Mouse (Mus musculus) CD4-positive naive resting alpha-beta T cell, adult 57 days (primary cell): Measurements from ENCODE around the gene Rhox2e. TPM values are rescaled to one million over a fixed set of nuclear protein-coding genes. Genes with fewer than 3 reads are reported as not detected.

Experiments used
- total RNA-seq: library from RNA; stranded (reverse); gene quantifications from one replicate; pipeline ENCODE4 v1.2.4, GENCODE M21; 2023

Rhox2e gene
- not detected for total RNA-seq

GRCm38 (mm10) chrX:37530152-37530551, at the start of gene Rhox2e:
Gene Rhox2e, plus strand, starts transcription at chrX:37530452.

GRCm38 (mm10) chrX:37514059-37514458, 16.2 kb upstream of the Rhox2e start, which contains the start of gene Rhox4d:
Gene Rhox4d, plus strand, starts transcription at chrX:37514359.

DNA sequence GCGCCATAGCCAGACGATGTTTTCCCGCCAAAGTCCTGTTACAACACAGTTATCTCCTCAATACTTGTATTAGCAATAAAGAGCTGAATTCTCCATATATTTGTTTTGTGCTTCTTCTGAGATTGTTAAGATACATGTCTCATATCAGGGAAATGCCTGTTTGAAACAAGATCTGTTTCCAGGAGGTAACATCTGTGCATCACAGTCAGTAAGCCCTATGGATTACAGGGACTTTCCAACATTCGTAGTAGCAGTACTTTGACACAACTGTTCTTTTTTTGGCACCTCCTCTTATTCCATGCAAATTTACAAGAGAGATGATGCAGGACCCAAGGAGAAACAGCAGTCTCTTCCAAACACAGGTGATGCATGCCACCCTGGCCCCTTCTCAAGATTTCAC, 11.5 kb downstream of the Rhox2e start, which contains the start of gene Rhox3e:
Gene Rhox3e, plus strand, starts transcription at position 301 of the 400 bp plus-strand sequence.

GRCm38 (mm10) chrX:37557112-37557511, 26.9 kb downstream of the Rhox2e start, which contains the start of gene Rhox4e:
Gene Rhox4e, plus strand, starts transcription at chrX:37557412.

DNA sequence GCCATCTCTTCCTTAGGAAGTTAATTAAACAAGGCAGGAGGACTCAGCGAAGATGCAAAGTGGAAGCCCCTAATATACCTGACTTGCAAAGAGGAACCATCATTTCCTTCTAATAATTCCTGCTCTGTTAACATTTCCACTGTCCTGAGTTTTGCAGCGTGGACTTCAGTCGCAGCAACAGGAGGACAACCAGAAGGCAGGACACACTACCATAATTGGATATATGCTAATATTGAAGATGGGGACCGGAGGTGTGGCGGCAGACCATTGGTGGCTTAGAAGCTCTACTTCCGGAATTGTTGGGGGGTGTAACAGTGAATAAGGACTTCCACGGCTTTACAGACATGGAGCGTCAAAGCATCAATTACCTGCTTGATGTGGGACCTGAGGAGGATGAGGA, 40.9 kb downstream of the Rhox2e start, which contains the start of gene Rhox2f:
Gene Rhox2f, plus strand, starts transcription at position 301 of the 400 bp plus-strand sequence.

GRCm38 (mm10) chrX:37580692-37581091, 50.4 kb downstream of the Rhox2e start, which contains the start of gene Rhox3f:
Gene Rhox3f, plus strand, starts transcription at chrX:37580992.

Other genes with a start within 250 kb of the Rhox2e start
- not detected for gene Rhox3a2, start 150.4 kb upstream of the Rhox2e start, total RNA-seq
- gene Rhox4a2, start 139.6 kb upstream of the Rhox2e start, total RNA-seq = not detected
- gene Rhox2b, start 118.4 kb upstream of the Rhox2e start, total RNA-seq = not detected
- not detected for gene Rhox4b, start 98.0 kb upstream of the Rhox2e start, total RNA-seq
- not detected for gene Rhox2c, start 76.8 kb upstream of the Rhox2e start, total RNA-seq
- gene Rhox3c, start 71.9 kb upstream of the Rhox2e start, total RNA-seq = not detected
- not detected for gene Rhox4c, start 50.1 kb upstream of the Rhox2e start, total RNA-seq
- not detected for gene Rhox2d, start 37.0 kb upstream of the Rhox2e start, total RNA-seq
- gene Rhox4d, start 16.1 kb upstream of the Rhox2e start, total RNA-seq = not detected
- not detected for gene Rhox3e, start 11.6 kb downstream of the Rhox2e start, total RNA-seq
- gene Rhox4e, start 27.0 kb downstream of the Rhox2e start, total RNA-seq = not detected
- gene Rhox2f, start 41.0 kb downstream of the Rhox2e start, total RNA-seq = not detected
- gene Rhox3f, start 50.5 kb downstream of the Rhox2e start, total RNA-seq = not detected
- not detected for gene Rhox4f, start 77.3 kb downstream of the Rhox2e start, total RNA-seq
- not detected for gene Rhox3g, start 98.2 kb downstream of the Rhox2e start, total RNA-seq
- not detected for gene Rhox2g, start 113.0 kb downstream of the Rhox2e start, total RNA-seq
- not detected for gene Rhox4g, start 120.9 kb downstream of the Rhox2e start, total RNA-seq
- not detected for gene Rhox3h, start 138.3 kb downstream of the Rhox2e start, total RNA-seq
- not detected for gene Rhox2h, start 142.8 kb downstream of the Rhox2e start, total RNA-seq